In the genomic region with DNA sequence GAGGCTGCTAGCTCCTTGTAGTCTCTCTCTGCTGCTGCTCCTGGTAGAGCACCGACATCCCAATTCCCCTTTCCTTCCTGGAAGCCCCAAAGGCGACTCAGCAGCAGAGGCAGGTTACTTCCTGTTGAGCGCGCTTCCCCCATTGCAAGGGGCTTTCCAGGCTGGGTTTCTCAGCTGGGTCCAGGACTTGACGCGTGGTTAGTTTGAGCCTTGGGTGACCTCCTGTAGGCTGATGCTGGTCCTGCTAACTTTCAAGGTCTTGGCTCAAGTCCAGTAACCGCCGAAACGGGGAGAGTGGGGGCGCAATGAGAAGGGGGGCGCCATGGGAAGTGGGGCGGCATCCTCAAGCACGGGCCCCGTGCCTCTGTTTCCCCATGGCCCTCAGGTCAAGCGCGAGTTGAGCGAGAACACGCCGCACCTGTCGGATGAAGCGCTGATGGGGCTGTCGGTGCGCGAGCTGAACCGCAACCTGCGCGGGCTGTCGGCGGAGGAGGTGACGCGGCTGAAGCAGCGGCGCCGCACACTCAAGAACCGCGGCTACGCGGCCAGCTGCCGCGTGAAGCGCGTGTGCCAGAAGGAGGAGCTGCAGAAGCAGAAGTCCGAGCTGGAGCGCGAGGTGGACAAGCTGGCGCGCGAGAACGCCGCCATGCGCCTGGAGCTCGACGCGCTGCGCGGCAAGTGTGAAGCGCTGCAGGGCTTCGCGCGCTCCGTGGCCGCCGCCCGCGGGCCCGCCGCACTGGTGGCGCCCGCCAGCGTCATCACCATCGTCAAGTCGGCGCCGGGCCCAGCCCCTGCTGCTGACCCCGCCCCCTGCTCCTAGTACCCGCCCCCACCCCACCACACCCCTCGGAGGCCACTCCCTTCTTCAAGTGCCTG, we compare ENCODE assay signal across 8 mouse cellular contexts. TPM values are rescaled to one million over a fixed set of nuclear protein-coding genes. Genes with fewer than 3 reads are reported as not detected.
DNase-seq lines count a peak whose midpoint lies in the region; TF ChIP-seq lines count a peak whose summit lies in the region.

No protein-coding gene starts in this region.

- no peaks in the 10 kb centered on the region for H3K9me3 ChIP-seq in forebrain, embryonic 10.5 days

- intact Hi-C loops in heart, postnatal 36 days (cut with DNase I): no loop called here

- peak overlapping the region; percentile 84 for H3K27ac ChIP-seq in forebrain, embryonic 10.5 days
- H3K27ac ChIP-seq in olfactory bulb, adult 2 months (ENCODE audit: insufficient read depth, low read depth, low read length): no peak overlapping the region
- no peak overlapping the region for H3K27ac ChIP-seq in thymus, adult 2 months (ENCODE audit: control insufficient read depth, insufficient read depth, low read length)

- H3K36me3 ChIP-seq in forebrain, embryonic 10.5 days (replicated peaks): peaks cover 23% of the 10 kb centered on the region
- H3K36me3 ChIP-seq in thymus, adult 2 months (ENCODE audit: control insufficient read depth, insufficient read depth, low read length): no peaks in the 10 kb centered on the region

- H3K4me3 ChIP-seq in forebrain, embryonic 10.5 days: peak overlapping the region; percentile 66
- H3K4me3 ChIP-seq in olfactory bulb, adult 2 months (ENCODE audit: insufficient read depth, low read depth, low read length): peak overlapping the region; percentile 42
- peak overlapping the region; percentile 69 for H3K4me3 ChIP-seq in thymus, adult 2 months (ENCODE audit: control insufficient read depth, insufficient read depth, low read length)

- no peak for TF ChIP-seq CTCF in olfactory bulb, adult 2 months (IDR thresholded peaks at IDR 0.05; ENCODE audit: insufficient read depth, low read depth, low read length)
- 0 out of 2 replicates have a peak, but pooled peaks have one; percentile 24 for TF ChIP-seq CTCF in thymus, adult 2 months (IDR thresholded peaks at IDR 0.05; ENCODE audit: borderline replicate concordance, control insufficient read depth, extremely low read depth, insufficient read depth, low read length, poor library complexity)

- peaks cover 46% of the 10 kb centered on the region for H3K4me1 ChIP-seq in forebrain, embryonic 10.5 days
- peaks cover 14% of the 10 kb centered on the region for H3K4me1 ChIP-seq in olfactory bulb, adult 2 months (ENCODE audit: control insufficient read depth, insufficient read depth, low read length)
- peaks cover 13% of the 10 kb centered on the region for H3K4me1 ChIP-seq in thymus, adult 2 months (replicated peaks; ENCODE audit: control insufficient read depth, insufficient read depth, low read length)

- 0 out of 2 replicates have a peak, but pooled peaks have one; percentile 25 for TF ChIP-seq POLR2A in olfactory bulb, adult 2 months (IDR thresholded peaks at IDR 0.05; ENCODE audit: insufficient read depth, low read depth, low read length)
- TF ChIP-seq POLR2A in thymus, adult 2 months (IDR thresholded peaks at IDR 0.05; ENCODE audit: control insufficient read depth, extremely low read depth, insufficient read depth, low read length, poor library complexity): no peak

- peaks cover 29% of the 10 kb centered on the region for H3K27me3 ChIP-seq in forebrain, embryonic 10.5 days (ENCODE audit: poor library complexity, severe bottlenecking)
- no peaks in the 10 kb centered on the region for H3K27me3 ChIP-seq in thymus, adult 2 months (ENCODE audit: control insufficient read depth, insufficient read depth, low read length)

- under 1% methylated on average over 77 of the region's 77 CpGs for WGBS in forebrain, embryonic 10.5 days
- under 1% methylated on average over 77 of the region's 77 CpGs for WGBS in olfactory bulb, adult 2 months
- WGBS in thymus, adult 2 months: 1% methylated on average over 77 of the region's 77 CpGs

- DNase-seq in left cerebral cortex, adult 18-20 months (ENCODE audit: low spot score in 2 of 2): peak; percentile 40 to 66
- DNase-seq in left cerebral cortex, adult 11 months (ENCODE audit: low spot score): no peak
- peak; percentile 80 for DNase-seq in forebrain, embryonic 10.5 days (ENCODE audit: extremely low spot score, low spot score)
- peak; percentile 68 to 71 for DNase-seq in heart, postnatal 36 days
- peak; percentile 82 to 90 for DNase-seq in kidney, postnatal 4 days
- DNase-seq in lung, postnatal 10 days: peak; percentile 77
- peak; percentile 67 for DNase-seq in thymus, adult 2 months

RNA-seq across cellular contexts. Expression of gene Maff, which starts 10.9 kb away (rescaled TPM):
- 1 to 10 TPM; 1.8 to 2.8 TPM for total RNA-seq in left cerebral cortex, adult 18-20 months (2021)
- 1.5 and 1.6 TPM in 2 replicates for polyA plus RNA-seq in forebrain, embryonic 10.5 days (2016; fragmentation: Nextera tagmentation; extraction: Ambion mirVana)
- total RNA-seq in heart, postnatal 36 days (2021): 10 to 100 TPM in 1 of 2 experiments, 1 to 10 TPM in 1; 9.0 to 10.5 TPM
- polyA plus RNA-seq in olfactory bulb, adult 2 months (2012; ENCODE audit: insufficient read depth, insufficient read length, low replicate concordance, missing spikeins): not detected in 2 replicates
- polyA plus RNA-seq in thymus, adult 2 months (2012; rRNA removed): 7.4 and 8.1 TPM in 2 replicates

RNA-seq across cellular contexts. Expression of gene Pla2g6, which starts 29.1 kb away (rescaled TPM):
- total RNA-seq in left cerebral cortex, adult 18-20 months (2021): 10 to 100 TPM; 18.4 to 21.2 TPM
- 20.9 and 22.8 TPM in 2 replicates for polyA plus RNA-seq in forebrain, embryonic 10.5 days (2016; fragmentation: Nextera tagmentation; extraction: Ambion mirVana)
- total RNA-seq in heart, postnatal 36 days (2021): 1 to 10 TPM; 8.1 to 8.7 TPM
- not detected in 2 replicates for polyA plus RNA-seq in olfactory bulb, adult 2 months (2012; ENCODE audit: insufficient read depth, insufficient read length, low replicate concordance, missing spikeins)
- 65.2 and 71.4 TPM in 2 replicates for polyA plus RNA-seq in thymus, adult 2 months (2012; rRNA removed)

RNA-seq across cellular contexts. Expression of gene Tmem184b, which starts 46.1 kb away (rescaled TPM):
- total RNA-seq in left cerebral cortex, adult 18-20 months (2021): 10 to 100 TPM; 71.3 to 74.8 TPM
- polyA plus RNA-seq in forebrain, embryonic 10.5 days (2016; fragmentation: Nextera tagmentation; extraction: Ambion mirVana): 50.0 and 56.1 TPM in 2 replicates
- total RNA-seq in heart, postnatal 36 days (2021): 10 to 100 TPM; 37.0 to 43.0 TPM
- polyA plus RNA-seq in olfactory bulb, adult 2 months (2012; ENCODE audit: insufficient read depth, insufficient read length, low replicate concordance, missing spikeins): not detected in 2 replicates
- 225 and 303 TPM in 2 replicates for polyA plus RNA-seq in thymus, adult 2 months (2012; rRNA removed)
